Mouse (Mus musculus) CH12.LX (cell line): ENCODE measurements around the gene Atp2c2. TPM values are rescaled to one million over a fixed set of nuclear protein-coding genes. Genes with fewer than 3 reads are reported as not detected.

Experiments used
- DNase-seq: peaks from one replicate; pipeline ENCODE4 v3.0.0-alpha.2; 2013; ENCODE audit errors: extremely low read depth
- H3K27ac ChIP-seq: 2 replicates; pipeline ENCODE4 v1.5.1; 2012; ENCODE audit warnings: low read depth, mild to moderate bottlenecking, control low read depth, moderate library complexity; ENCODE audit not compliant: insufficient read depth
- H3K27me3 ChIP-seq: replicated peaks from 2 replicates; pipeline ENCODE3; 2012; ENCODE audit warnings: inconsistent platforms
- H3K36me3 ChIP-seq, 2 experiments: replicated peaks in 1 of 2; 2 replicates each; pipeline versions ENCODE3 to v1.6.1; 2012; ENCODE audit warnings: inconsistent platforms in 1 of 2, low read length in 1 of 2, mild to moderate bottlenecking in 1 of 2, mixed read lengths in 1 of 2, moderate library complexity in 1 of 2; ENCODE audit not compliant: control insufficient read depth in 1 of 2, insufficient read depth in 1 of 2
- H3K4me1 ChIP-seq, 2 experiments: 2 replicates each; pipeline ENCODE4 v1.6.1; 2012; ENCODE audit warnings: inconsistent platforms in 1 of 2, moderate library complexity in 1 of 2; ENCODE audit not compliant: insufficient read depth in 2 of 2, control insufficient read depth in 1 of 2
- H3K4me2 ChIP-seq: 2 replicates; pipeline ENCODE4 v1.6.1; 2012; ENCODE audit warnings: low read depth, mild to moderate bottlenecking, control low read depth; ENCODE audit not compliant: poor library complexity, insufficient read depth, severe bottlenecking
- H3K4me3 ChIP-seq, 3 experiments: fragments of 150-350 bp in 1 of 3; sonication (generic) in 1 of 3; replicated peaks in 1 of 3; 2 replicates each; pipeline versions ENCODE3 to v1.5.1; 2011 to 2012; ENCODE audit warnings: low read depth in 2 of 3, low read length in 2 of 3, mild to moderate bottlenecking in 2 of 3, moderate library complexity in 2 of 3, control low read depth in 1 of 3, improper control_type of control experiment in 1 of 3, inconsistent platforms in 1 of 3, mixed read lengths in 1 of 3; ENCODE audit not compliant: poor library complexity in 1 of 3
- H3K79me2 ChIP-seq: replicated peaks from 2 replicates; pipeline ENCODE4 v1.6.1; 2012; ENCODE audit warnings: mild to moderate bottlenecking, moderate library complexity; ENCODE audit not compliant: control insufficient read depth, poor library complexity, insufficient read depth, severe bottlenecking; ENCODE audit errors: extremely low read depth
- H3K9ac ChIP-seq: 2 replicates; pipeline ENCODE4 v1.6.1; 2012; ENCODE audit warnings: low read depth, mild to moderate bottlenecking, control low read depth, moderate library complexity; ENCODE audit not compliant: insufficient read depth
- H3K9me3 ChIP-seq: replicated peaks from 2 replicates; pipeline ENCODE3; 2012; ENCODE audit warnings: low read length, inconsistent platforms, mixed read lengths
- CHD2 ChIP-seq: IDR thresholded peaks from 2 replicates; pipeline ENCODE4 v1.6.1; 2011; ENCODE audit warnings: low read length, improper control_type of control experiment
- ELF1 ChIP-seq: IDR thresholded peaks from 2 replicates; pipeline ENCODE4 v1.6.1; 2014; ENCODE audit warnings: low read depth, mild to moderate bottlenecking, inconsistent platforms, low read length, improper control_type of control experiment
- EP300 ChIP-seq: IDR thresholded peaks from 2 replicates; pipeline ENCODE4 v1.6.1; 2011; ENCODE audit warnings: low read length, improper control_type of control experiment
- GABPA ChIP-seq: IDR thresholded peaks from 2 replicates; pipeline ENCODE4 v1.6.1; 2012; ENCODE audit warnings: low read depth, low read length, improper control_type of control experiment, inconsistent platforms; ENCODE audit not compliant: insufficient replicate concordance
- HCFC1 ChIP-seq: IDR thresholded peaks from 2 replicates; pipeline ENCODE4 v1.6.1; 2012; ENCODE audit warnings: low read depth, mild to moderate bottlenecking, inconsistent platforms, low read length, improper control_type of control experiment
- IRF4 ChIP-seq: IDR thresholded peaks from 2 replicates; pipeline ENCODE4 v1.6.1; 2014; ENCODE audit warnings: low read depth, mild to moderate bottlenecking, inconsistent platforms, low read length, improper control_type of control experiment
- JUN ChIP-seq: IDR thresholded peaks from 2 replicates; pipeline ENCODE4 v1.6.1; 2011; ENCODE audit warnings: low read depth, mild to moderate bottlenecking, low read length, improper control_type of control experiment, moderate library complexity; ENCODE audit not compliant: insufficient read depth
- JUND ChIP-seq: conservative IDR thresholded peaks from 2 replicates; pipeline ENCODE4 v1.6.1; 2011; ENCODE audit warnings: low read depth, low read length, improper control_type of control experiment
- KAT2A ChIP-seq: IDR thresholded peaks from 2 replicates; pipeline ENCODE4 v1.6.1; 2012; ENCODE audit warnings: low read length, improper control_type of control experiment, inconsistent platforms; ENCODE audit not compliant: insufficient replicate concordance
- MAFK ChIP-seq: IDR thresholded peaks from 2 replicates; pipeline ENCODE4 v1.6.1; 2011; ENCODE audit warnings: low read length, improper control_type of control experiment; ENCODE audit not compliant: insufficient replicate concordance
- MAX ChIP-seq: IDR thresholded peaks from 2 replicates; pipeline ENCODE4 v1.6.1; 2011; ENCODE audit warnings: low read length, improper control_type of control experiment
- MAZ ChIP-seq: IDR thresholded peaks from 2 replicates; pipeline ENCODE4 v1.6.1; 2012; ENCODE audit warnings: low read depth, mild to moderate bottlenecking, inconsistent platforms, low read length, improper control_type of control experiment, moderate library complexity
- MEF2A ChIP-seq: IDR thresholded peaks from 2 replicates; pipeline ENCODE4 v1.6.1; 2014; ENCODE audit warnings: low read depth, mild to moderate bottlenecking, inconsistent platforms, low read length, improper control_type of control experiment, borderline replicate concordance
- MXI1 ChIP-seq: IDR thresholded peaks from 2 replicates; pipeline ENCODE4 v1.6.1; 2011; ENCODE audit warnings: mild to moderate bottlenecking, low read depth, low read length, improper control_type of control experiment
- MYC ChIP-seq: IDR thresholded peaks from 2 replicates; pipeline ENCODE4 v1.6.1; 2011; ENCODE audit warnings: low read depth, mild to moderate bottlenecking, improper control_type of control experiment, low read length
- NELFE ChIP-seq: IDR thresholded peaks from 2 replicates; pipeline ENCODE4 v1.6.1; 2011; ENCODE audit warnings: low read depth, low read length, improper control_type of control experiment
- PAX5 ChIP-seq: IDR thresholded peaks from 2 replicates; pipeline ENCODE4 v1.6.1; 2012; ENCODE audit warnings: low read length, inconsistent platforms, mixed read lengths
- POLR2A ChIP-seq: IDR thresholded peaks from 2 replicates; pipeline ENCODE4 v1.6.1; 2011; ENCODE audit warnings: low read depth, mild to moderate bottlenecking, improper control_type of control experiment, low read length
- POLR2AphosphoS2 ChIP-seq: IDR thresholded peaks from 2 replicates; pipeline ENCODE4 v1.6.1; 2011; ENCODE audit warnings: low read depth, low read length, improper control_type of control experiment
- RAD21 ChIP-seq: IDR thresholded peaks from 2 replicates; pipeline ENCODE4 v1.6.1; 2011; ENCODE audit warnings: low read depth, mild to moderate bottlenecking, low read length, improper control_type of control experiment, moderate library complexity
- RCOR1 ChIP-seq: conservative IDR thresholded peaks from 2 replicates; pipeline ENCODE4 v1.6.1; 2012; ENCODE audit warnings: low read depth, mild to moderate bottlenecking, inconsistent platforms, low read length, improper control_type of control experiment
- SIN3A ChIP-seq: IDR thresholded peaks from 2 replicates; pipeline ENCODE4 v1.6.1; 2012; ENCODE audit warnings: low read length, improper control_type of control experiment, inconsistent platforms
- TBP ChIP-seq: conservative IDR thresholded peaks from 2 replicates; pipeline ENCODE4 v1.6.1; 2011; ENCODE audit warnings: low read depth, low read length, improper control_type of control experiment
- TCF12 ChIP-seq: IDR thresholded peaks from 2 replicates; pipeline ENCODE4 v1.6.1; 2014; ENCODE audit warnings: low read depth, mild to moderate bottlenecking, inconsistent platforms, low read length, improper control_type of control experiment
- UBTF ChIP-seq: IDR thresholded peaks from 2 replicates; pipeline ENCODE4 v1.6.1; 2012; ENCODE audit warnings: low read depth, mild to moderate bottlenecking, inconsistent platforms, low read length, improper control_type of control experiment, moderate library complexity
- USF1 ChIP-seq: IDR thresholded peaks from 2 replicates; pipeline ENCODE4 v1.6.1; 2014; ENCODE audit warnings: low read depth, mild to moderate bottlenecking, inconsistent platforms, low read length, improper control_type of control experiment
- ZMIZ1 ChIP-seq: IDR thresholded peaks from 2 replicates; pipeline ENCODE4 v1.6.1; 2012; ENCODE audit warnings: low read depth, mild to moderate bottlenecking, inconsistent platforms, low read length, improper control_type of control experiment
- ZNF384 ChIP-seq: IDR thresholded peaks from 2 replicates; pipeline ENCODE4 v1.6.1; 2012; ENCODE audit warnings: low read depth, low read length, improper control_type of control experiment, inconsistent platforms
- dilution Hi-C: fragments of 300-500 bp; cut with MboI; formaldehyde crosslinking; loops from 2 replicates; pipeline ENCODE4 v1.14.3; 2020; ENCODE audit warnings: low sequenced_read_pairs; ENCODE audit not compliant: extremely low pct_unique_long_range_greater_than_20kb, extremely low pct_ligation_motif_present
- in situ Hi-C: fragments of 300-500 bp; cut with MboI; formaldehyde crosslinking; loops from 3 replicates; pipeline ENCODE4 v1.14.3; 2019; ENCODE audit warnings: low sequenced_read_pairs, low pct_ligation_motif_present, low pct_unique_long_range_greater_than_20kb, mixed read lengths
- polyA plus RNA-seq: library from polyadenylated mRNA; unstranded; fragments of >175 nt; gene quantifications from 2 replicates; pipeline ENCODE4 v1.2.1, GENCODE M21; 2012; ENCODE audit warnings: low read depth; ENCODE audit not compliant: insufficient read length
- total RNA-seq, 2 experiments: library from RNA; depleted of rRNA; stranded (reverse); fragments of 300-350 nt in 1 of 2; fragments of >200 nt in 1 of 2; gene quantifications; 2 replicates each; pipeline ENCODE4 v1.2.3; 2012 to 2014

The Atp2c2 gene
- total and polyA plus RNA-seq, 3 experiments, result not detected

DNA sequence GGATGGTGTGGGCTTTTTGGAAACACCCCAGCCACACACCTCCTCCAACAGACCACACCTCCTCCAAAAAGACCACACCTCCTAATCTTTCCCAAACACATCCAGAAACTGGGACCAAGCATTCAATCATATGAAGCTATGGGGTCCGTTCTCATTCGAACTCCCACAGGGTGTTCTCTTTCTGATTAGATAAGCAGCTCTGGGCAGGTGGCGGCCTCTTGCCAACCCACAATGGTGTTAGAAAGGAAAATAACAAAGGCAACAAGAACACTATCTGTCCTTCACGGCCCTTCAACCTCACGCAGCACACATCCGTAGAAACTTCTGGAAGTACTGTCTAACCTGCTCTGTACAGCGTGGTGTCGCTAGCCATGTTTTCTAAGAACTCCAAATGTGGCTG lies 27.3 kb downstream of the Atp2c2 start:
- dilution Hi-C loops, result no loop called here
- Histone ChIP-seq H3K9me3 (no peaks in the 10 kb centered on the region), H3K4me2 (no peak overlapping the region), H3K9ac (no peak overlapping the region), H3K4me1 (peaks cover 7 to 9% of the 10 kb centered on the region in 2 experiments; a peak in 3 of 4 replicates), H3K27me3 (peaks cover 68% of the 10 kb centered on the region), H3K4me3 (no peak overlapping the region), H3K79me2 (no peaks in the 10 kb centered on the region), H3K36me3 (no peaks in the 10 kb centered on the region), H3K27ac (no peak overlapping the region)
- in situ Hi-C loops, result no loop called here
- TF ChIP-seq PAX5 (no peak), CHD2 (no peak), GABPA (no peak), MAX (no peak), JUN (no peak), RCOR1 (no peak), USF1 (no peak), SIN3A (no peak), JUND (no peak), MYC (no peak), TBP (no peak), MXI1 (no peak), POLR2A (no peak), POLR2AphosphoS2 (no peak), NELFE (no peak), KAT2A (no peak), ZMIZ1 (no peak), MAFK (no peak)
- DNase-seq, result no peak

DNA sequence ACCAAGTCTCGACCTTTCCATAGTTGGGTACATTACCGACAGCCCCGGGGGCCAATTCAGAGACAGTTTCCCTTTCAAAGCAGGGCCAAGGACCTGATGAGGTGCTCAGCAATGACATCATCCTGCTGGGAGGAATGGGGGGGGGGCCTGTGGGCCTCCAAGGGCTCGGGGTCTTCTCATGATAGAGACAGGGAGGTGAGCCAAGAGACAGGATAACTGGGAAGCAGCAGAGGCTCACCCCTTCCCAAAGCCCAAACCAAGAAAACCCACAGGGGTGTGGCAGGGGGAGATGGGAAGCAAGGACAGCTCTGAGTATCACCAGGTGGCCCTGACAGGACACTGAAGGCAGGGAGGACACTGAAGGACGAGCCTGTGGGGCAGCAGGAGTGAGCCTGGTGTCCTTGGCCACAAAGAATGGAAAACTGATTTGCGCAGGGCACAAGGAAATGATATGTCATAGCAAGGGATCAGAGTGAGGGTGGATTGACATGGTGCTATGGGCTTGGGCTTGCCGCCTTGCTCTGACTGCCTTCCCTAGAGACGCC lies 28.6 kb downstream of the Atp2c2 start:
- peaks cover 73% of the 10 kb centered on the region for H3K27me3 ChIP-seq
- H3K27ac ChIP-seq, result no peak overlapping the region
- peaks cover 3 to 4% of the 10 kb centered on the region in 2 experiments; a peak in 3 of 4 replicates for H3K4me1 ChIP-seq
- no peak for TF ChIP-seq ELF1
- TF ChIP-seq ZMIZ1, result no peak
- TF ChIP-seq ZNF384, result no peak
- no peak for TF ChIP-seq JUN
- no peak for TF ChIP-seq IRF4
- no peak for TF ChIP-seq GABPA
- no peak for TF ChIP-seq NELFE
- no peak for TF ChIP-seq UBTF
- TF ChIP-seq TCF12, result no peak
- no peak for TF ChIP-seq MYC
- no peak for TF ChIP-seq MXI1
- no peak for TF ChIP-seq RAD21
- TF ChIP-seq MEF2A, result no peak
- no peak for TF ChIP-seq POLR2AphosphoS2
- no peak for TF ChIP-seq KAT2A
- no peak for TF ChIP-seq MAX
- no peak for TF ChIP-seq MAZ
- no peak for TF ChIP-seq HCFC1
- TF ChIP-seq EP300, result no peak
- TF ChIP-seq, all 38 proteins: peak for 0
- Histone ChIP-seq H3K4me2 (no peak overlapping the region), H3K79me2 (no peaks in the 10 kb centered on the region), H3K9ac (no peak overlapping the region), H3K9me3 (no peaks in the 10 kb centered on the region), H3K4me3 (no peak overlapping the region), H3K36me3 (no peaks in the 10 kb centered on the region)
- dilution Hi-C loops, result no loop called here
- no peak for DNase-seq
- in situ Hi-C loops, result no loop called here
